In the genomic region with DNA sequence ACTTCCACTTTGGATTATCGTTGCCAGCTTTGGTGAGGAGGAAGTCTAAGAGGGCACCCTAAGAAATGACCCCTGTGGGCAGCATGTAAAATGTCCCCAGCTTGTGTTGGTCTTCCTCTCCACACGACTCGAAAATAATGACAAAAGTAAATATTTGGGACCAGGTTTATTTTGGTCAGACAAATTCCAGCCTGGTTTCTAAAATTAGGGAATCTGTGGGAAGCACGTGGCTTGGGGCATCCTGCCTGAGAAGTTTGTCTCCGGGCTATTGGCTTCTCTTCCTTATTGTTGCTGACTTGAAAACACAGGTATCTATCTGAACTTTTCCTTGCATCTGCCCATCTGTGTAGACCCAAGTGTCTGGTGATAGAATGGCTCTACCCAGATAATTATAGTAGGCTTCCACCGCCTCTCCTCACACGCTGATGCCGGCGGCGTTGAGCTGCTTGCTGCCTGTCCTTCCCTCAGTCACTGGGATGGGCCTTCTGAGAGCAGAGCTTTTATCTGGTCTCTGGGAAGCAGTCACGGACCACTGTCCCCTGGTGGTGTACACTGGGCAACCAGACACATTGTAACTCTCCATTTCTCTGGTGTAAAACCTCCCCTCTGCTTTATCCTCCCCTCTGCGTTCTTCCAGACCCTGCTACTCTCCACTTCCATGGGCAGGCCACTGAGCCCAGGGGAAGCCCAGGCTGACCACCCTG, we compare ENCODE assay signal across 11 mouse cellular contexts. TPM values are rescaled to one million over a fixed set of nuclear protein-coding genes. Genes with fewer than 3 reads are reported as not detected.
DNase-seq lines count a peak whose midpoint lies in the region; ATAC-seq and TF ChIP-seq lines count a peak whose summit lies in the region.
"Had no signal": no experiment of that assay in that cellular context is flagged by ENCODE, and none has a peak within 500 bp of the region (broad histone marks: within the 10 kb centered on the region; RNA-seq: fewer than 3 reads in every experiment).

No protein-coding gene starts in this region.

- WGBS in forebrain, embryonic 10.5 days: 84% methylated on average over 12 of the region's 12 CpGs
- 81% methylated on average over 12 of the region's 12 CpGs for WGBS in forebrain, embryonic 11.5 days
- WGBS in kidney, postnatal 0 days: 67% methylated on average over 12 of the region's 12 CpGs
- 69% methylated on average over 12 of the region's 12 CpGs for WGBS in limb, embryonic 15.5 days
- 88% methylated on average over 12 of the region's 12 CpGs for WGBS in forebrain, embryonic 12.5 days

- no peak overlapping the region for H3K9ac ChIP-seq in forebrain, embryonic 11.5 days (ENCODE audit: low read length)
- no peak overlapping the region for H3K9ac ChIP-seq in kidney, postnatal 0 days (ENCODE audit: low read depth, low read length)
- no peak overlapping the region for H3K9ac ChIP-seq in ES-Bruce4 (ENCODE audit: low read depth, poor library complexity, severe bottlenecking)
- no peak overlapping the region for H3K9ac ChIP-seq in limb, embryonic 15.5 days
- no peak overlapping the region for H3K9ac ChIP-seq in forebrain, embryonic 12.5 days
- H3K9ac ChIP-seq: hindbrain, embryonic 13.5 days; midbrain, embryonic 12.5 days had no signal

- no peak for TF ChIP-seq POLR2A in ES-Bruce4 (IDR thresholded peaks at IDR 0.05; ENCODE audit: insufficient read depth, low read length)

- TF ChIP-seq CTCF in kidney, postnatal 0 days (IDR thresholded peaks at IDR 0.05; ENCODE audit: low read depth): peak; percentile 17; the same call in 1 of the 2 replicates
- no peak for TF ChIP-seq CTCF in ES-Bruce4 (IDR thresholded peaks at IDR 0.05; ENCODE audit: low read depth, low read length)

- no peak for DNase-seq in forebrain, embryonic 10.5 days (ENCODE audit: extremely low spot score, low spot score)
- no peak for DNase-seq in forebrain, embryonic 11.5 days (ENCODE audit: low spot score)
- no peak for DNase-seq in kidney, postnatal 0 days (ENCODE audit: low spot score)
- DNase-seq in kidney, postnatal 10 days: no peak
- no peak for DNase-seq in right cerebral cortex, postnatal 10 days (ENCODE audit: low spot score in 2 of 2)
- DNase-seq: cerebellum, adult 11-12 months had no signal

- ATAC-seq in forebrain, embryonic 11.5 days (replicated peaks; ENCODE audit: low FRiP score): no peak
- ATAC-seq in kidney, postnatal 0 days (replicated peaks; ENCODE audit: low FRiP score, low read depth): no peak
- ATAC-seq in limb, embryonic 15.5 days (ENCODE audit: insufficient number of reproducible peaks, low FRiP score, low TSS enrichment, low read depth): no peak
- no peak for ATAC-seq in forebrain, embryonic 12.5 days (ENCODE audit: low FRiP score)

- 0 out of 2 replicates have a peak, but pooled peaks cover 2% of the 10 kb centered on the region for H3K36me3 ChIP-seq in forebrain, embryonic 10.5 days (replicated peaks)
- H3K36me3 ChIP-seq in forebrain, embryonic 11.5 days (ENCODE audit: control insufficient read depth, insufficient read depth, low read length): no peaks in the 10 kb centered on the region
- no peaks in the 10 kb centered on the region for H3K36me3 ChIP-seq in kidney, postnatal 0 days (ENCODE audit: insufficient read depth, low read length)
- H3K36me3 ChIP-seq in ES-Bruce4 (ENCODE audit: control insufficient read depth, insufficient read depth, low read length, poor library complexity, severe bottlenecking): no peaks in the 10 kb centered on the region
- H3K36me3 ChIP-seq in limb, embryonic 15.5 days: no peaks in the 10 kb centered on the region
- H3K36me3 ChIP-seq in forebrain, embryonic 12.5 days (replicated peaks): no peaks in the 10 kb centered on the region
- H3K36me3 ChIP-seq: hindbrain, embryonic 13.5 days; midbrain, embryonic 12.5 days had no signal

- no peaks in the 10 kb centered on the region for H3K9me3 ChIP-seq in forebrain, embryonic 10.5 days
- H3K9me3 ChIP-seq in forebrain, embryonic 11.5 days (ENCODE audit: control insufficient read depth, low read length): no peaks in the 10 kb centered on the region
- no peaks in the 10 kb centered on the region for H3K9me3 ChIP-seq in kidney, postnatal 0 days (replicated peaks; ENCODE audit: low read length)
- no peaks in the 10 kb centered on the region for H3K9me3 ChIP-seq in ES-Bruce4 (replicated peaks; ENCODE audit: control insufficient read depth, insufficient read depth, low read length, poor library complexity, severe bottlenecking)
- H3K9me3 ChIP-seq in limb, embryonic 15.5 days: no peaks in the 10 kb centered on the region
- no peaks in the 10 kb centered on the region for H3K9me3 ChIP-seq in forebrain, embryonic 12.5 days
- H3K9me3 ChIP-seq: hindbrain, embryonic 13.5 days; midbrain, embryonic 12.5 days had no signal

- no peak for TF ChIP-seq EP300 in ES-Bruce4 (IDR thresholded peaks at IDR 0.05; ENCODE audit: insufficient read depth, low read depth, low read length)

- H3K4me2 ChIP-seq in forebrain, embryonic 11.5 days (ENCODE audit: low read depth, low read length, severe bottlenecking): no peak overlapping the region
- no peak overlapping the region for H3K4me2 ChIP-seq in kidney, postnatal 0 days (ENCODE audit: low read length)
- H3K4me2 ChIP-seq in limb, embryonic 15.5 days: no peak overlapping the region
- H3K4me2 ChIP-seq in forebrain, embryonic 12.5 days: no peak overlapping the region
- H3K4me2 ChIP-seq: hindbrain, embryonic 13.5 days; midbrain, embryonic 12.5 days had no signal

- peaks cover 31% of the 10 kb centered on the region for H3K4me1 ChIP-seq in forebrain, embryonic 10.5 days
- no peaks in the 10 kb centered on the region for H3K4me1 ChIP-seq in forebrain, embryonic 11.5 days (replicated peaks; ENCODE audit: control insufficient read depth, insufficient read depth, low read length)
- peaks cover 27% of the 10 kb centered on the region for H3K4me1 ChIP-seq in kidney, postnatal 0 days (replicated peaks; ENCODE audit: insufficient read depth, low read length)
- H3K4me1 ChIP-seq in ES-Bruce4 (ENCODE audit: control insufficient read depth, insufficient read depth, low read length): peaks cover 2% of the 10 kb centered on the region
- peaks cover 46% of the 10 kb centered on the region for H3K4me1 ChIP-seq in limb, embryonic 15.5 days
- H3K4me1 ChIP-seq in forebrain, embryonic 12.5 days: peaks cover 17% of the 10 kb centered on the region

- peak overlapping the region; percentile 53; the same call in 1 of the 2 replicates for H3K27ac ChIP-seq in forebrain, embryonic 10.5 days
- no peak overlapping the region for H3K27ac ChIP-seq in forebrain, embryonic 11.5 days (ENCODE audit: low read depth, low read length)
- H3K27ac ChIP-seq in kidney, postnatal 0 days: no peak overlapping the region
- H3K27ac ChIP-seq in ES-Bruce4 (ENCODE audit: insufficient read depth, low read length): 0 out of 2 replicates have a peak overlapping the region, but pooled peaks have one; percentile 16
- H3K27ac ChIP-seq in limb, embryonic 15.5 days: peak overlapping the region; percentile 57
- no peak overlapping the region for H3K27ac ChIP-seq in forebrain, embryonic 12.5 days
- H3K27ac ChIP-seq: hindbrain, embryonic 13.5 days; midbrain, embryonic 12.5 days had no signal

- H3K4me3 ChIP-seq in forebrain, embryonic 10.5 days: no peak overlapping the region
- no peak overlapping the region for H3K4me3 ChIP-seq in forebrain, embryonic 11.5 days (ENCODE audit: low read depth, low read length)
- no peak overlapping the region for H3K4me3 ChIP-seq in kidney, postnatal 0 days (replicated peaks; ENCODE audit: low read depth, low read length)
- no peak overlapping the region for H3K4me3 ChIP-seq in ES-Bruce4 (ENCODE audit: low read depth, low read length)
- no peak overlapping the region for H3K4me3 ChIP-seq in limb, embryonic 15.5 days
- H3K4me3 ChIP-seq in forebrain, embryonic 12.5 days (replicated peaks): no peak overlapping the region
- H3K4me3 ChIP-seq: hindbrain, embryonic 13.5 days; midbrain, embryonic 12.5 days had no signal

- H3K27me3 ChIP-seq in forebrain, embryonic 10.5 days (ENCODE audit: poor library complexity, severe bottlenecking): no peaks in the 10 kb centered on the region
- H3K27me3 ChIP-seq in forebrain, embryonic 11.5 days (ENCODE audit: control insufficient read depth, insufficient read depth, low read length): no peaks in the 10 kb centered on the region
- no peaks in the 10 kb centered on the region for H3K27me3 ChIP-seq in kidney, postnatal 0 days (ENCODE audit: insufficient read depth, low read length)
- no peaks in the 10 kb centered on the region for H3K27me3 ChIP-seq in ES-Bruce4 (ENCODE audit: control insufficient read depth, insufficient read depth, low read length, poor library complexity, severe bottlenecking)
- H3K27me3 ChIP-seq in limb, embryonic 15.5 days: no peaks in the 10 kb centered on the region
- H3K27me3 ChIP-seq in forebrain, embryonic 12.5 days: no peaks in the 10 kb centered on the region
- H3K27me3 ChIP-seq: hindbrain, embryonic 13.5 days; midbrain, embryonic 12.5 days had no signal

RNA-seq across cellular contexts. Expression of gene Vill, which starts 57.9 kb away (rescaled TPM):
- 13.6 and 15.2 TPM in 2 replicates for polyA plus RNA-seq in forebrain, embryonic 10.5 days (2016; fragmentation: Nextera tagmentation; extraction: Ambion mirVana)
- polyA plus RNA-seq in forebrain, embryonic 11.5 days (2014; fragmentation: Nextera tagmentation; extraction: Ambion mirVana): 8.6 and 11.1 TPM in 2 replicates
- 38.8 and 41.8 TPM in 2 replicates for polyA plus RNA-seq in kidney, postnatal 0 days (2015; fragmentation: Nextera tagmentation; extraction: Ambion mirVana)
- 37.0 and 40.0 TPM in 2 replicates for polyA plus RNA-seq in ES-Bruce4 (2011; ENCODE audit: insufficient read depth, insufficient read length, low read depth, missing spikeins)
- polyA plus RNA-seq in limb, embryonic 15.5 days (2015; fragmentation: Nextera tagmentation; extraction: Ambion mirVana): 19.0 and 19.7 TPM in 2 replicates
- polyA plus RNA-seq in forebrain, embryonic 12.5 days (2016; fragmentation: Nextera tagmentation; extraction: Ambion mirVana): 6.8 and 6.9 TPM in 2 replicates

Comparison
In these comparisons a context has a peak if more than half of its experiments do, and no peak if none do; other contexts are left out.
1. H3K27ac ChIP-seq: peak in forebrain, embryonic 10.5 days (single experiment), ES-Bruce4 (single experiment) and limb, embryonic 15.5 days (single experiment); none in forebrain, embryonic 11.5 days (single experiment), kidney, postnatal 0 days (single experiment) and forebrain, embryonic 12.5 days (single experiment).